Mouse (Mus musculus) midbrain, embryonic 11.5 days (tissue): ENCODE data around the gene Fam20a. TPM values are rescaled to one million over a fixed set of nuclear protein-coding genes. Genes with fewer than 3 reads are reported as not detected.

Experiments used
- ATAC-seq: fragments of 200-750 bp; cut with Nextera tagmentation; 2 replicates; pipeline ENCODE4 v1.8.0; 2017; ENCODE audit warnings: moderate TSS enrichment, moderate library complexity; ENCODE audit not compliant: low FRiP score
- DNase-seq: peaks from one replicate; pipeline ENCODE4 v3.0.0; 2015; ENCODE audit warnings: low spot score; ENCODE audit errors: missing footprints
- H3K27ac ChIP-seq: fragments of 300-500 bp; sonication (generic); 2 replicates; pipeline ENCODE4 v1.5.1; 2014; ENCODE audit warnings: low read depth, low read length
- H3K27me3 ChIP-seq: fragments of 300-500 bp; sonication (generic); 2 replicates; pipeline ENCODE4 v1.6.1; 2014; ENCODE audit warnings: mild to moderate bottlenecking, low read length, moderate library complexity, mixed read lengths; ENCODE audit not compliant: control insufficient read depth, insufficient read depth
- H3K36me3 ChIP-seq: fragments of 300-500 bp; sonication (generic); 2 replicates; pipeline ENCODE4 v1.6.1; 2014; ENCODE audit warnings: mild to moderate bottlenecking, low read length, moderate library complexity, mixed read lengths; ENCODE audit not compliant: control insufficient read depth, insufficient read depth
- H3K4me1 ChIP-seq: fragments of 300-500 bp; sonication (generic); 2 replicates; pipeline ENCODE4 v1.6.1; 2014; ENCODE audit warnings: low read length; ENCODE audit not compliant: control insufficient read depth, insufficient read depth
- H3K4me2 ChIP-seq: fragments of 300-500 bp; sonication (generic); 2 replicates; pipeline ENCODE4 v1.6.1; 2014; ENCODE audit warnings: mild to moderate bottlenecking, moderate library complexity
- H3K4me3 ChIP-seq: fragments of 300-500 bp; sonication (generic); 2 replicates; pipeline ENCODE4 v1.5.1; 2014; ENCODE audit warnings: low read depth, low read length
- H3K9ac ChIP-seq: fragments of 300-500 bp; sonication (generic); 2 replicates; pipeline ENCODE4 v1.6.1; 2014; ENCODE audit warnings: low read length
- H3K9me3 ChIP-seq: fragments of 300-500 bp; sonication (generic); 2 replicates; pipeline ENCODE4 v1.6.1; 2016; ENCODE audit warnings: low read length; ENCODE audit not compliant: control insufficient read depth
- WGBS: fragments of 180-500 bp; shearing (Covaris S2); extraction: QIAGEN DNeasy Blood & Tissue Kit; methylation state at CpG from one replicate; pipeline ENCODE4 v1.1.7; 2014; 5-methylcytosine and 5-hydroxymethylcytosine counted together
- polyA plus RNA-seq: library from polyadenylated mRNA; unstranded; fragments of >200 nt; fragmentation: Nextera tagmentation; extraction: Ambion mirVana; gene quantifications from 2 replicates; pipeline ENCODE4 v1.2.1, GENCODE M21; 2014

Fam20a gene
- polyA plus RNA-seq, 1 experiment from 2014 or later, result 1.9 TPM

- Histone ChIP-seq H3K27ac (no peak overlapping the region), H3K4me1 (no peaks in the 10 kb centered on the region), H3K9ac (no peak overlapping the region), H3K9me3 (no peaks in the 10 kb centered on the region), H3K36me3 (no peaks in the 10 kb centered on the region), H3K27me3 (no peaks in the 10 kb centered on the region), H3K4me2 (no peak overlapping the region), H3K4me3 (no peak overlapping the region)
- DNase-seq (peak; percentile 23), ATAC-seq (no peak)
- WGBS, result 53% methylated on average over 2 of the region's 2 CpGs
Observed at GRCm38 (mm10) chr11:109699784-109700183, 22.3 kb downstream of the Fam20a start.

GRCm38 (mm10) chr11:109698740-109699139, 23.3 kb downstream of the Fam20a start:
- Histone ChIP-seq H3K4me1 (no peaks in the 10 kb centered on the region), H3K36me3 (no peaks in the 10 kb centered on the region), H3K27ac (no peak overlapping the region), H3K4me3 (no peak overlapping the region), H3K4me2 (no peak overlapping the region), H3K9ac (no peak overlapping the region), H3K9me3 (no peaks in the 10 kb centered on the region), H3K27me3 (no peaks in the 10 kb centered on the region)
- ATAC-seq (no peak), DNase-seq (peak; percentile 19)
- WGBS, result 88% methylated on average over 10 of the region's 10 CpGs

DNA sequence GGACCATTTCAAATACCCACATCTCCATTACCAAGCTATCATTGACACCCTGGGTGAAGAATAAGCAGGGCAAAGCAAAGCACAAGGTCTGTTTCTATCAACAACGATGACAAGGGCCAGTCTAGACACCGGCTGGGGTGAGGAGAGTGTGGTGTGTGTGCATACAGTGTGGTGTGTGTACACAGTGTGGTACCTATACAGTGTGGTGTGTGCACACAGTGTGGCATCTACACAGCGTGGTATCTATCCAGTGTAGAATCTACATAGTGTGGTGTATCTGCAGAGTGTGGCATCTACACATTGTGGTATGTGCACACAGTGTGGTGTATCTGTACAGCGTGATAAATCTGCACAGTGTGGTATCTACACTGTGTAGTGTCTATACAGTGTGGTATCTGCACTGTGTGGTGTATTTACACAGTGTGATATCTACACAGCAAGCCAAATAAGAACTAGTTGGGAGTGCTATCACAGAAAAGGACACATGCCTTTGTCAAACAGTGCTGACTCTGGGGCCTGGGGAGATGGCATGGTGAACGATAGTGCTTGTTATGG, 24.9 kb downstream of the Fam20a start:
- H3K36me3 ChIP-seq, result no peaks in the 10 kb centered on the region
- no peak overlapping the region for H3K27ac ChIP-seq
- H3K4me3 ChIP-seq, result no peak overlapping the region
- no peaks in the 10 kb centered on the region for H3K27me3 ChIP-seq
- H3K9me3 ChIP-seq, result no peaks in the 10 kb centered on the region
- H3K4me1 ChIP-seq, result no peaks in the 10 kb centered on the region
- DNase-seq (peak; percentile 62), ATAC-seq (no peak)
- no peak overlapping the region for H3K4me2 ChIP-seq
- H3K9ac ChIP-seq, result no peak overlapping the region
- WGBS, result 91% methylated on average over 5 of the region's 5 CpGs

DNA sequence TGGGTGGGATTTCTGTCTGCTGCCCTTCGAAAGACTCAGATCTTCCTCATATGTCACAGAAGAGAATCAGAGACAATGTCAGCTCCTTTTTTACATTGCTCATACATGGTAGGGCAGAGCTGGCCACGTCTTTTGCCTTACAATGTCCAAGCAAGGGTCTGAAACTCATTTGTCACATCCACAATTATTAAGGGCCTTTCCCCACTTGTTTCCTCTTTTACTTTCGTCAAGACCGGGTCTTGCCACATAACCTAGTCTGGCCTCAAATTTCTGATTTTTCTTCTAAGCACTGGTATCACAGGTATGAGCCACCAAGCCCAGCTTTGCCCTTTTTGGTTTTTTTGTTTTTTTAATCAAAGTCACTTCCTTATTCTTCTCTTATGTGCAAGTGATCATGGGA, 25.6 kb downstream of the Fam20a start:
- H3K27ac ChIP-seq, result no peak overlapping the region
- no peaks in the 10 kb centered on the region for H3K27me3 ChIP-seq
- DNase-seq, result no peak
- no peak overlapping the region for H3K4me2 ChIP-seq
- no peaks in the 10 kb centered on the region for H3K9me3 ChIP-seq
- no peak overlapping the region for H3K9ac ChIP-seq
- no peaks in the 10 kb centered on the region for H3K36me3 ChIP-seq
- no peaks in the 10 kb centered on the region for H3K4me1 ChIP-seq
- no peak for ATAC-seq
- H3K4me3 ChIP-seq, result no peak overlapping the region
- 89% methylated on average over 4 of the region's 4 CpGs for WGBS

GRCm38 (mm10) chr11:109692737-109693136, 29.3 kb downstream of the Fam20a start:
- Histone ChIP-seq H3K9me3 (no peaks in the 10 kb centered on the region), H3K4me2 (no peak overlapping the region), H3K27me3 (no peaks in the 10 kb centered on the region), H3K27ac (no peak overlapping the region), H3K4me1 (no peaks in the 10 kb centered on the region), H3K4me3 (no peak overlapping the region), H3K9ac (no peak overlapping the region), H3K36me3 (no peaks in the 10 kb centered on the region)
- ATAC-seq (no peak), DNase-seq (no peak)
- 48% methylated on average over 3 of the region's 3 CpGs for WGBS

DNA sequence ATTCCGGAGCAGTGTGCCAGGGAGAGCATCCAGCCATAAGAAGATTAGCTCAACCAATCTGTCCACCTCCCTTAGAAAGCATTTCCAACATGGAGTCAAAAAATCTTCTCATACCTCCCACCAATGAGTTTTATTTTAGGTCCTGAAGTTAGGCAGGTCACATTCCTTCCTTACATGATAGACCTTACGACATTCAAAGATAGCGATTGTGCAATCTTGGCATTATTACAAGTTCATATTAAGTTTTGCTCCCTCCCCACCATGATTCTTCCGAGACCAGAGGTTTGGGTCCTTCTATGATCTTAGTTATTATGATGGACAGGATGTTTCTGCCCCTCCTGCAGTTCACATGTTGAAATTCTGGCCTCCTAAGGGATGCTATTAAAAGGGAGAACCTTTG, 32.5 kb downstream of the Fam20a start:
- Histone ChIP-seq H3K27ac (no peak overlapping the region), H3K27me3 (no peaks in the 10 kb centered on the region), H3K4me2 (no peak overlapping the region), H3K9ac (no peak overlapping the region), H3K9me3 (no peaks in the 10 kb centered on the region), H3K4me1 (no peaks in the 10 kb centered on the region), H3K36me3 (no peaks in the 10 kb centered on the region), H3K4me3 (no peak overlapping the region)
- DNase-seq (no peak), ATAC-seq (no peak)
- 89% methylated on average over 4 of the region's 4 CpGs for WGBS

GRCm38 (mm10) chr11:109682221-109682620, 39.9 kb downstream of the Fam20a start:
- Histone ChIP-seq H3K4me1 (no peaks in the 10 kb centered on the region), H3K9ac (no peak overlapping the region), H3K4me3 (no peak overlapping the region), H3K27ac (no peak overlapping the region), H3K4me2 (no peak overlapping the region), H3K27me3 (no peaks in the 10 kb centered on the region), H3K36me3 (no peaks in the 10 kb centered on the region), H3K9me3 (no peaks in the 10 kb centered on the region)
- no peak for DNase-seq
- 93% methylated on average over 6 of the region's 6 CpGs for WGBS
- ATAC-seq, result no peak

DNA sequence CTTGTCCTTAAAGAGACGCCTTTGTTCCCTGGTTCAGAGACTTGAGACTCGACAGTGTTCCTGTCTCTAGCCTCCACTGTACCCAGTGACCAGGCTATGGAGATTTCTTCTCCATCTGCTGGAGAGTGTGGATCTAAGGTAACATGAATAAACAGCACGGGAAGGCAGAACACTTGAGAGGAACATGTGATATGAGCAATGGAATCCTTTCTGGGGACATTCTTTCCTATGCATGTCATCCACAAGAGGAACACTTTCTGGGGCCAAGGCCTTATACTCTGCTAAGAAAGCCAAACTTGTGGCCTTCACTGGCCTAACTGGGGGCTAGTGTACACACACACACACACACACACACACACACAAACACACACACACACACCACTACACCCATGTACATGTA, 40.5 kb downstream of the Fam20a start:
- Histone ChIP-seq H3K27ac (no peak overlapping the region), H3K4me3 (no peak overlapping the region), H3K27me3 (no peaks in the 10 kb centered on the region), H3K36me3 (no peaks in the 10 kb centered on the region), H3K9ac (no peak overlapping the region), H3K4me1 (no peaks in the 10 kb centered on the region), H3K9me3 (no peaks in the 10 kb centered on the region), H3K4me2 (no peak overlapping the region)
- no peak for ATAC-seq
- 85% methylated on average over 3 of the region's 3 CpGs for WGBS
- DNase-seq, result no peak

DNA sequence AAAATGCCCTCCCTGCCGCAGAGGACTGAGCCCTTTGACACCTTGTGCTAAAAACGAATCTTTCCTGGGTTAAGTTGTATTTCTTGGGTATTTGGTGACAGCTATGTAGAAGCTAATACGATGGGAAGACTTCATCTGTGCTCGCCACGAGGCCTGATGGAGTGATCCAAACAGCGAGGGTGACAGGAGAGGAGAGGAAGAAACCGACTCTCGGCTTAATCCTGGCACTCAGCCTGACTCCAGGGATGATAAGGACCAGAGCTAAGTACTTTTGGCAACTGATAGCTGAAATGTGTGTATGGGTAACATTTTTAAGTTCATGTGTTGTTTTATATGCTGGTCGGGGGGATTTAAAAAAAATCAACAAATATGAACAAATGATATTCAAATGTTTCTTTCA, 41.1 kb downstream of the Fam20a start:
- Histone ChIP-seq H3K4me2 (no peak overlapping the region), H3K27me3 (no peaks in the 10 kb centered on the region), H3K36me3 (no peaks in the 10 kb centered on the region), H3K27ac (no peak overlapping the region), H3K9ac (no peak overlapping the region), H3K9me3 (no peaks in the 10 kb centered on the region), H3K4me3 (no peak overlapping the region), H3K4me1 (no peaks in the 10 kb centered on the region)
- 85% methylated on average over 9 of the region's 9 CpGs for WGBS
- DNase-seq (no peak), ATAC-seq (no peak)

DNA sequence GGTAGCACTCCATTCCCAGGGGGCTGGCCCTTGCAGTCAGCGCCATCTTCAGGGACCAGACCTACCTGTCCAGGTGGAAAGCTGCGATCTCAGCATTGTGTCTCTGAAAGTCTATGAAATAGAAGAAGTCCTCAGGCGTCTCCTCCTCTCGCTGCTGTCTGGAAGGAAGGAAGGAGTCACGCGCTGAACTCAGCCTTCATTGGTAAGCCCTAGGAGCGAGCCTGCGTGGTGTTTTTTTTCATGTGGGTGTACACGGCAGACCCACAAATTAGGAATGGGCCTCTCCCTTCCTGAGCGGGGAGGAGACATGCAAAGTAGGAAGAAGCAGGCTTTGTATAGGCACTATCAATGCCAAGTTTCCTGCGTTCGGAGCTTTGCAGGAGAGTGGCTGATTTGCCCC, 43.8 kb downstream of the Fam20a start:
- Histone ChIP-seq H3K4me1 (no peaks in the 10 kb centered on the region), H3K4me3 (no peak overlapping the region), H3K27me3 (no peaks in the 10 kb centered on the region), H3K4me2 (no peak overlapping the region), H3K9me3 (no peaks in the 10 kb centered on the region), H3K27ac (no peak overlapping the region), H3K9ac (no peak overlapping the region), H3K36me3 (no peaks in the 10 kb centered on the region)
- DNase-seq (no peak), ATAC-seq (no peak)
- 81% methylated on average over 12 of the region's 12 CpGs for WGBS
